Mouse (Mus musculus) neural tube, embryonic 13.5 days (tissue): Measurements from ENCODE around the gene Acoxl. TPM values are rescaled to one million over a fixed set of nuclear protein-coding genes. Genes with fewer than 3 reads are reported as not detected.
A peak's percentile ranks its signal among the peaks of the same experiment; 100 is the strongest.

Source experiments
- ATAC-seq: fragments of 200-750 bp; cut with Nextera tagmentation; 2 replicates; pipeline ENCODE4 v1.8.0; 2017; ENCODE audit warnings: low read depth, mild to moderate bottlenecking, moderate TSS enrichment, moderate library complexity
- H3K27ac ChIP-seq: fragments of 300-500 bp; sonication (generic); replicated peaks from 2 replicates; pipeline ENCODE4 v1.5.1; 2015; ENCODE audit warnings: moderate library complexity, mild to moderate bottlenecking, inconsistent platforms
- H3K27me3 ChIP-seq: fragments of 300-500 bp; sonication (generic); 2 replicates; pipeline ENCODE4 v1.6.1; 2015; ENCODE audit warnings: mild to moderate bottlenecking, inconsistent platforms
- H3K36me3 ChIP-seq: fragments of 300-500 bp; sonication (generic); 2 replicates; pipeline ENCODE4 v1.6.1; 2015; ENCODE audit warnings: mild to moderate bottlenecking, inconsistent platforms
- H3K4me1 ChIP-seq: fragments of 300-500 bp; sonication (generic); replicated peaks from 2 replicates; pipeline ENCODE4 v1.6.1; 2015; ENCODE audit warnings: inconsistent platforms
- H3K4me2 ChIP-seq: fragments of 300-500 bp; sonication (generic); 2 replicates; pipeline ENCODE4 v1.6.1; 2015; ENCODE audit warnings: inconsistent platforms, mild to moderate bottlenecking, moderate library complexity
- H3K4me3 ChIP-seq: fragments of 300-500 bp; sonication (generic); 2 replicates; pipeline ENCODE4 v1.5.1; 2015; ENCODE audit warnings: mild to moderate bottlenecking, inconsistent platforms
- H3K9ac ChIP-seq: fragments of 300-500 bp; sonication (generic); 2 replicates; pipeline ENCODE4 v1.6.1; 2015; ENCODE audit warnings: moderate library complexity, mild to moderate bottlenecking, inconsistent platforms
- H3K9me3 ChIP-seq: fragments of 300-500 bp; sonication (generic); 2 replicates; pipeline ENCODE4 v1.6.1; 2016; ENCODE audit warnings: inconsistent platforms
- WGBS: fragments of 180-500 bp; shearing (Covaris S2); methylation state at CpG from one replicate; pipeline ENCODE4 v1.1.7; 2015; 5-methylcytosine and 5-hydroxymethylcytosine counted together
- polyA plus RNA-seq: library from polyadenylated mRNA; unstranded; fragments of >200 nt; fragmentation: Nextera tagmentation; extraction: Ambion mirVana; gene quantifications from 2 replicates; pipeline ENCODE4 v1.2.1, GENCODE M21; 2015

The Acoxl gene
- polyA plus RNA-seq, 1 experiment from 2014 or later = 0.20 TPM

DNA sequence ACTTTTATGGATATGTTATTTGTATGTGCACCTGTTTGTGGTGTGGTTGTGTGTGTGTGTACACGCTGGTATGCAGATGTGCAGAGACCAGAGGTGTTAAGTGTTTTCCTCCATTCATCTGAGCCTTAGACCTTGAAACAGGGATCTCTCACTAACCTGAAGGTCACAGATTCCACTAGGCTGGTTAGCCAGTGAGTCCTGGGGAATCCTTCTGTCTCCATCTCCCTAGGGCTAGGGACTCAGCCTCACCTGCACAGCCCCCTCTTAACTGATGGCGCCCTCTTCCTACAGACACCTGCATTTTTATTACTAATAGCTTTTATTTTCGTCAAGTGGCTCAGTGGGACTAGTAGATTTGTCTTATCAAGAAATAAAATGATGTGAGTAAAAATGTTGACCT lies 301.5 kb downstream of the Acoxl start:
- Histone ChIP-seq H3K36me3 (no peaks in the 10 kb centered on the region), H3K9ac (no peak overlapping the region; the same call in 1 of the 2 replicates), H3K4me3 (no peak overlapping the region), H3K27ac (peak overlapping the region; percentile 75; the same call in 1 of the 2 replicates), H3K9me3 (no peaks in the 10 kb centered on the region), H3K27me3 (no peaks in the 10 kb centered on the region), H3K4me1 (peaks cover 53% of the 10 kb centered on the region), H3K4me2 (peak overlapping the region; percentile 21)
- ATAC-seq = 0 out of 2 replicates have a peak, but pooled peaks have one; percentile 28
- 75% methylated on average over 3 of the region's 3 CpGs for WGBS

DNA sequence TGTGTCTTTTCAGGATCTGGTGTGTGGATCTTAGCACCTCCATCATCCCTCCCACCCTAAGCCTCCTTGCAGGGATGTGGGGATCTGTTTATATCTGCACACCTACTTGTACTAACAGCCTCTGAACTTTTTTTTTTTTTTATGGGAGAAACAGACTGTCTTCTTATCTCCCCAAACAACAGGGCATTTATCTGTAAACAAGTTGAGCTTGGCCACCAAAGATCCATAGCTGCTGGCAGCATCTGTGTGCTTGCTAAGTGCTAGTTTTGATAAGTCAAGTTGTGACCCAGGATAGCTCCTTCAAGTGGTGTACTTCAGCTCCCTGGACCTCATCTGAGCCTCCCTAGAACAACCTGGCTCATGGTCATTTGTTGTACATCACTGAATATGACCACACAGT lies 305.3 kb downstream of the Acoxl start:
- Histone ChIP-seq H3K9me3 (no peaks in the 10 kb centered on the region), H3K4me3 (no peak overlapping the region), H3K4me1 (peaks cover 30% of the 10 kb centered on the region), H3K36me3 (peaks cover 20% of the 10 kb centered on the region), H3K9ac (no peak overlapping the region), H3K27me3 (no peaks in the 10 kb centered on the region), H3K27ac (no peak overlapping the region), H3K4me2 (no peak overlapping the region)
- no peak for ATAC-seq

DNA sequence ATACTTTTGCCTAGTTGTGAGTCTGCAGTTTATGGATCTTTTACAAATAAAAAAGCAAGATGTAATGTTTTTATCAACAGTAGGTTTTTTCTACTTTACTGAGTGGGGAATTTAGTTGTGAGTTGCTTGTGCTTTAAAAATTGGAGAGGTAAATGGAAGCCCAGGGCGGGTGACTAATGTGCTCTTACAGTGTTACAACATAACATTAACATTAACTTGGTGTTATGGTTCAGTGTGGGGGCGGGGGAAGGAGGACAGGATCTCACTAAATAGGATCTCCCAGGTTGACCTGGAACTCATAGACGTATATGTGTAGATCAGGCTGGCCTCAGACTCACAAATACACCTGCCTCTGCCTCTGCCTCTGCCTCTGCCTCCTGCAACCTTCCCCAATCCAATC lies 306.8 kb downstream of the Acoxl start:
- no peaks in the 10 kb centered on the region for H3K27me3 ChIP-seq
- H3K4me3 ChIP-seq = no peak overlapping the region
- H3K27ac ChIP-seq = no peak overlapping the region
- no peak overlapping the region for H3K4me2 ChIP-seq
- H3K9me3 ChIP-seq = no peaks in the 10 kb centered on the region
- 70% methylated on average over 3 of the region's 3 CpGs for WGBS
- peaks cover 30% of the 10 kb centered on the region for H3K36me3 ChIP-seq
- H3K9ac ChIP-seq = no peak overlapping the region
- H3K4me1 ChIP-seq = peaks cover 16% of the 10 kb centered on the region
- ATAC-seq = no peak

DNA sequence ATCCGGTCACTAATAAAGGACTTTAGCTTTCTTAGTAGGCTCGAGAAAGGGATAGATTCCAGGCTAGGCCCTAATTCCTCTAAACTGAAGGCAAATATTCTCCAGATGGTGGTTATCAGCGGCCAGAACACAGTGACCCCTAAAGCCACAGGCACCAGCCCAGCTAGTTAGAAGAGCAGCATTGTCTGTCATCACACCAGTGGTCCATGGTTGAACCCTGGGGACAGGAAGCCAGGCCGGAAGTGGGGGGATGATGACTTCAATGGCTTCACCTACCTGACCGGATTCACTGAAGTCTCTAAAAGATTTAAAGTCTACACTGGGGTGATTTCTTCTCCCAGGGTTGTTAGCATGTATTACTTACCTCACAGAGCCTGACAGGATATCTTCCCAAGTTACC lies 310.9 kb downstream of the Acoxl start:
- Histone ChIP-seq H3K27ac (no peak overlapping the region), H3K9me3 (no peaks in the 10 kb centered on the region), H3K4me2 (no peak overlapping the region), H3K27me3 (no peaks in the 10 kb centered on the region), H3K4me3 (no peak overlapping the region), H3K36me3 (peaks cover 36% of the 10 kb centered on the region), H3K9ac (no peak overlapping the region), H3K4me1 (peaks cover 40% of the 10 kb centered on the region)
- 89% methylated on average over 5 of the region's 5 CpGs for WGBS
- no peak for ATAC-seq

DNA sequence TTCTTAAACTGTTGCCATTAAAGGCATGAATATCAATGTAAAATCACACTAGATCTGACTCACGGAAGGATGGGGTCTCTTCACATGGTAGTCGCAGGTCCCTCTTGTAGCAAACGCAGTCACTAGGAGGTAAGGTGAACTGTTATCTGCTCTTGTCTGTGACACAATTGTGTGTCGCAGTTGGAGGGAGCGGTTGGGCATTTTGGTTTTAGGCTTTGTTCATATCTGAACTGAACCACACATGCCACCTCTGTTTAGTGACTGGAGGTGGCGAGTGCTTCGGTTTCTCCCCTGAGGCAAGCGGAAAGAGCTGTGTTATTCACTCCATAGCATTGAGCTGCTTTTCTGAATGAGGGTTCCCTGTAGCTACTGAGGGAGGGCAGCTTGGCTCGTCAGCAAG lies 313.5 kb downstream of the Acoxl start:
- Histone ChIP-seq H3K27me3 (no peaks in the 10 kb centered on the region), H3K4me1 (peaks cover 56% of the 10 kb centered on the region), H3K9me3 (no peaks in the 10 kb centered on the region), H3K27ac (no peak overlapping the region), H3K36me3 (peaks cover 34% of the 10 kb centered on the region), H3K4me2 (no peak overlapping the region), H3K4me3 (no peak overlapping the region), H3K9ac (no peak overlapping the region)
- 78% methylated on average over 9 of the region's 9 CpGs for WGBS
- ATAC-seq = no peak

DNA sequence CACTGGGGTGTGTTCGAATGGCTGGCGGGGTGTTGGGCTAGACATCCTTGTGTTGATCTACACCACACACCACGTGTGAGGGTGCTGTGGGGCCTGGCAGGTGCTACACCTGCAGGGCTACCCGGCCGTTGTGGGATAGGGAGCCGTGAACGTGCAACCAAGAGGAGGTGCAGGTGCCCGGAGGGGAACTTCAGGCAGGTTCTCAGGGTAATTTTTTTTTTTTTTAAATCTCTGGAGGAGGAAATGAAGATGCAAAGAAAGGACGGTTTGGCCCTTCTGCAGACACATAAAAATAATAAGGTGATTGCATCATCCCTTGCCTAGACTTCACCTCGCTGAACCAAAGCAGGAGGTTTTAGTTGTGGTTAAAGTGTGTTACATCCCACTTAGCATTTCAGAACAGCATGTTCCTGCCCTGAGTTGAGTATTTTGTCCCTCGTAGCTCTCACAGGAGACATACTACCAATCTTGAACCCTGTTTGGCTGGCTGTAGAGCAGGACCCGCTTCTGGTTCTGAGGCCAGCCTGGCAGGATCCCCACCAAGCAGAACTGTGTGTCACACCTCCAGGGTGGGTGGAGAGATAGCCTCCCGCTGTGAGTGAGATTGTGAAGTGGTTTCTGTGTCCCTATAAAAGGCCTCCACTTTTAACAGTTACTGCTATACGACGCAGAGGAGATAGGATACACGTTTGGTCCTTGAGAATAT lies 314.3 kb downstream of the Acoxl start:
- 81% methylated on average over 16 of the region's 16 CpGs for WGBS
- H3K9me3 ChIP-seq = no peaks in the 10 kb centered on the region
- ATAC-seq = no peak
- H3K36me3 ChIP-seq = peaks cover 26% of the 10 kb centered on the region
- H3K4me3 ChIP-seq = no peak overlapping the region
- 0 out of 2 replicates have a peak overlapping the region, but pooled peaks have one; percentile 22 for H3K9ac ChIP-seq
- no peak overlapping the region for H3K4me2 ChIP-seq
- H3K27ac ChIP-seq = peak overlapping the region; percentile 50; the same call in 1 of the 2 replicates
- H3K4me1 ChIP-seq = peaks cover 64% of the 10 kb centered on the region
- no peaks in the 10 kb centered on the region for H3K27me3 ChIP-seq

DNA sequence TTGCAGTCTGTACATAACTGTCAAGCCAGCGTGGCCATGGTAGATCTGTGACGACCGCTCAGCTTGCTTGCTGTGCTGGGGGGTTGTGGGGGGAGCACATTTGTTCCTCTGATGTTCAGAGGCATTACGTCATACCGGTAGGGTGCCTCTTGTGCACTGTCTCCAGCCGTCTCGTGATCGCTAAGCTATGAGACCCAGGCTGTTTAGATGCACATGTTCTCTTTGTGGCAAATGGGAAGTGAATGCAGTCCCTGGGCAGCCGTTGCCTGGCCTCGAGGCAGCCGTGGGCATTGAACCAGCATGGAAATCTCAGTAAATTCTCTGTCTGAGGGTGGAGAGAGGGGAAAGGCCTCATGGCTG lies 314.9 kb downstream of the Acoxl start:
- 0 out of 2 replicates have a peak, but pooled peaks have one; percentile 45 for ATAC-seq
- H3K4me1 ChIP-seq = peaks cover 65% of the 10 kb centered on the region
- no peaks in the 10 kb centered on the region for H3K9me3 ChIP-seq
- H3K27me3 ChIP-seq = no peaks in the 10 kb centered on the region
- no peak overlapping the region for H3K4me3 ChIP-seq
- H3K36me3 ChIP-seq = peaks cover 21% of the 10 kb centered on the region
- H3K27ac ChIP-seq = peak overlapping the region; percentile 50
- 33% methylated on average over 11 of the region's 11 CpGs for WGBS
- no peak overlapping the region for H3K4me2 ChIP-seq
- 0 out of 2 replicates have a peak overlapping the region, but pooled peaks have one; percentile 22 for H3K9ac ChIP-seq

DNA sequence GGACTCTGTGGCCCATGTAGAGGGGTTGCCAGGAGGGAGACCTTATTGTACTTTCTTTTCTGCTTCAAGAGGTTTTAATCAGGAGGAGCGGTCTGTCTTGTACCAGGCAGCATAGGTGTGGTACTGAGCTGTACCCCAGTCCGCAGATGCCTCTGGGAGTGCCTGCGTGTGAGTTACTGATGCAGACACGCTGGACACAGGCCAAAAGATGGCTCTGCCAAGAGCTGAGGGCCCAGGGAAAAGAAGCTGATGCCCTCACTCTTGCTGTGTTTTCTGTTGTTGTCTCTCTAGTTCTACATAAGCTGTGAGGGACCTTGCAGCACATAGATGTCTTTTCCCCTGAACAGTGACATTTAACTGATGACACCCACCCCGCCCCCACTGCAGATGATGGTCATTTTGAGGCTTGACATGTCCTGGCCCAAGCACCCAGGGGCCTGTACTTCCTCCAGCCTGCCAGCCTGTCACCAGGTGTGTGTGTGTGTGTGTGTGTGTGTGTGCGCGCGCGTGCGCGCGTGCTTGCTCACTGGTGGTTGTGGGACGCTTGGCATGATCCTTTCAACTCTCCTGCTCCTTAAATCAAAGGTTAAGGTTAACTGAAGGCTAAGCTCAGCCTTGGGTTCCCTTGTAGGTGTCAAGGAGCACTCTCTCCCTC lies 316.9 kb downstream of the Acoxl start:
- Histone ChIP-seq H3K9me3 (no peaks in the 10 kb centered on the region), H3K27me3 (no peaks in the 10 kb centered on the region), H3K4me3 (no peak overlapping the region), H3K36me3 (0 out of 2 replicates have a peak, but pooled peaks cover 7% of the 10 kb centered on the region), H3K9ac (no peak overlapping the region; the same call in 1 of the 2 replicates), H3K4me2 (no peak overlapping the region), H3K4me1 (peaks cover 77% of the 10 kb centered on the region), H3K27ac (peak overlapping the region; percentile 49; the same call in 1 of the 2 replicates)
- no peak for ATAC-seq
- WGBS = 92% methylated on average over 13 of the region's 13 CpGs

DNA sequence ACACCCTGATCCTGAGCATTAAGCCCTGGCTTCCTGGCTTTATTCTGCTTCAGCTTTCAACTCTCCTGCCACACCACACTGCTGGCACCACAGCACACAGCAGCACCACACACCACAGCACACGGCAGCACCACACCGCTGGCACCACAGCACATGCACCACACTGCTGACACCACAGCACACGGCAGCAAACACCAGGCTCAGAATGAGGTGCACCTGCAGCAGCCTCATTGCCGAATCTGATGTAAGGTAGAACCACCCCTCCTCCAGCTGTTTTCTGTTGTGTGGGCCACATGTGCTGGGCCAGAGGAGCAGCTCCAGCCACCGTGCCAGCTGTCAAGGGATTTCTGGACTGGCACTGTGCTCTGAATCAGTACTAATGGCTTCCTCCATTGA lies 317.4 kb downstream of the Acoxl start:
- Histone ChIP-seq H3K4me3 (no peak overlapping the region), H3K27ac (peak overlapping the region; percentile 49; the same call in 1 of the 2 replicates), H3K4me2 (no peak overlapping the region), H3K27me3 (no peaks in the 10 kb centered on the region), H3K4me1 (peaks cover 77% of the 10 kb centered on the region), H3K9ac (no peak overlapping the region; the same call in 1 of the 2 replicates), H3K36me3 (0 out of 2 replicates have a peak, but pooled peaks cover 7% of the 10 kb centered on the region), H3K9me3 (no peaks in the 10 kb centered on the region)
- ATAC-seq = 0 out of 2 replicates have a peak, but pooled peaks have one; percentile 16
- WGBS = 63% methylated on average over 5 of the region's 5 CpGs

DNA sequence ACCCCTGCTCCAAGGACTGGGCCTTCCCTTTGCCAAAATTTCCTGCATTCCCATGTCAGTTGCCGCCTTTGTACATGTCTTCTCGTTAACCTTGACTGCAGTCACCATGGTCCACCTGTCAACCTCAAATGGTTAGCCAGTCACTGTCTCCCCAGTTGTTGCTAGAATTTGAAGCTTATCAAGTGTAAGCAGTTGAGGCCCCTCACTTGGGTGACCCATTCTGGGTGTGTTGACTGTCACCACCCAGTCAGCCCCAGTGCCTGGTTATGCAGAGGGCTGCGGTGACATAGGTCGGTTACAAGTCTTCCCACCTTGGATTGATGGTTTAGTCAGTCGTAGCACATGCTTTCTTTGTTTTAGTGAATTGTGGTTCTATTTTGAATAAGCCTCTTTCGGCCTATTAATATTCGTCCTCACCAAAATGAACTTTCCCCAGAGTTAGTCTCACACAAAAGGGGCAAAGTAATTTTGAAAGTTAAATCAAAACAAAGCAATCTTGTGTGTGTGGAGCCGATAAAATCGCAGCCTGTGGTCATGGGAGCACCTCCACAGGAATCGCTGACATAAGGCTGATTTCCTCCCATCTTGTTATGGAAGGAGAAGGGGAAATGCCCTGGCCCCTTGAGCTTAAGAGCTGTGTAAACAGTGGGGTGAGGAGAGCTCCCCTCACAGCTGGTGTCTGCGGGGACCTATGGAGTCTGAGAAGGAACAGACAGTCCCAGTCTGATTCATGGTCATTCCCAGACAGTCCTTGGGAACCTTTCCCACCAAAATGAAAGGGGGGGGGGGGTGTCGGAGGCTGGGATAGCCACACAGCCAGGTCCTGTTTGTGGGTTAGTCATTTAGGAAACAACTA lies 318.1 kb downstream of the Acoxl start:
- Histone ChIP-seq H3K27me3 (no peaks in the 10 kb centered on the region), H3K27ac (no peak overlapping the region), H3K4me2 (no peak overlapping the region), H3K4me1 (peaks cover 75% of the 10 kb centered on the region), H3K9ac (no peak overlapping the region), H3K36me3 (0 out of 2 replicates have a peak, but pooled peaks cover 7% of the 10 kb centered on the region), H3K4me3 (no peak overlapping the region), H3K9me3 (no peaks in the 10 kb centered on the region)
- WGBS = 71% methylated on average over 12 of the region's 12 CpGs
- no peak for ATAC-seq

DNA sequence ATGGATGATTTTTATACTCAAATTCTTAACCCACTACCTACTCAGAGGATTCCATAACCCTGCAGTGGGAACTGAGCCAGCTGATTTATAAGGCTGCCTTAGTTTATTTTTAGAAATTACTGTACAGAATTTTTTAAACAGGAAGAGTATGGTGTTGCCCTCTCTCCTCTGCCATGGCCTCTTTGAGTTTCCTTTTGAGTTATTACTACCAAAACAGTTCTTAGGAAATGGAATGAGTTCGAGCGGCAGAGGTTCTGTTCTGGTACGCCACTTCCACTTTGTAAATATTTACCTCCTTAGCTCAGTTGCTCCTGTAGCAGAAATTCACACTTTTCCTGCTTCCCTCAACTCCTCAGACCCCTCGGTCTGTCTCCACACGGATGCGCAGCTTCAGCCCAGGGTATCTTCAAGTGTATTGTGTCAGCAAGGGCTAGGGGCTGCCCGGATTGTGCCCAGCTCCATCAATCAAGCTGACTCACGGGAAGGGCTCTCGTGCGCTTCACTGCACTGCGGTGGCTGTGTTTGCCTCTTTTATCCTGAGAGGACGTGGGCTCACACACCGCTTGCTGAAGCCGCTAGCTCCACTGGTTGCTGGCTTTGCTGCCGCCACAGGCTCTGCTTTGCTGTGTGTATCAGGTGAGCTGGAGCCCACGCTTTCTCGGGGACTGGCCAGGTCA lies 320.2 kb downstream of the Acoxl start:
- Histone ChIP-seq H3K9ac (no peak overlapping the region), H3K4me1 (peaks cover 54% of the 10 kb centered on the region), H3K4me3 (no peak overlapping the region), H3K36me3 (0 out of 2 replicates have a peak, but pooled peaks cover 3% of the 10 kb centered on the region), H3K4me2 (no peak overlapping the region), H3K27ac (0 out of 2 replicates have a peak overlapping the region, but pooled peaks have one; percentile 7), H3K27me3 (no peaks in the 10 kb centered on the region), H3K9me3 (no peaks in the 10 kb centered on the region)
- 39% methylated on average over 17 of the region's 17 CpGs for WGBS
- peak; percentile 54; the same call in 1 of the 2 replicates for ATAC-seq
